Mouse (Mus musculus): ENCODE results near the gene Pik3cd.
"Not testable (repeated sequence)": the region's sequence is repeated elsewhere in the genome, so short reads cannot be mapped to it uniquely, and the experiment has no call there.

- not testable (repeated sequence) for TF ChIP-seq CTCF (IDR thresholded peaks at IDR 0.05; ENCODE audit: extremely low read depth, insufficient read length, insufficient replicate concordance, low read depth, low read length); POLR2A (IDR thresholded peaks at IDR 0.05; ENCODE audit: low read depth, low read length)
Observed at GRCm38 (mm10) chr4:149749663-149750015, 47.3 kb upstream of the Pik3cd start.
